Mouse (Mus musculus) forebrain, embryonic 16.5 days (tissue): ENCODE measurements at regions not wholly inside any gene's neighbourhood (a gene's known extent, or its start where the extent isn't known, plus 50 kb on each side); places are given as distances from the start of the nearest gene placed in this dataset.

Source experiments
- ATAC-seq: fragments of 200-750 bp; cut with Nextera tagmentation; 2 replicates; pipeline ENCODE4 v1.8.0; 2017; ENCODE audit warnings: mild to moderate bottlenecking, moderate library complexity
- H3K27ac ChIP-seq: fragments of 300-500 bp; sonication (generic); 2 replicates; pipeline ENCODE4 v1.5.1; 2014; ENCODE audit warnings: low read length, control low read depth
- H3K27me3 ChIP-seq: fragments of 300-500 bp; sonication (generic); replicated peaks from 2 replicates; pipeline ENCODE4 v1.6.1; 2014; ENCODE audit warnings: low read length; ENCODE audit not compliant: control insufficient read depth, insufficient read depth
- H3K36me3 ChIP-seq: fragments of 300-500 bp; sonication (generic); 2 replicates; pipeline ENCODE4 v1.6.1; 2014; ENCODE audit not compliant: control insufficient read depth, insufficient read depth
- H3K4me1 ChIP-seq: fragments of 300-500 bp; sonication (generic); replicated peaks from 2 replicates; pipeline ENCODE4 v1.6.1; 2014; ENCODE audit warnings: low read length; ENCODE audit not compliant: control insufficient read depth, insufficient read depth
- H3K4me2 ChIP-seq: fragments of 300-500 bp; sonication (generic); 2 replicates; pipeline ENCODE4 v1.6.1; 2014; ENCODE audit warnings: mild to moderate bottlenecking, low read length, control low read depth
- H3K4me3 ChIP-seq: fragments of 300-500 bp; sonication (generic); replicated peaks from 2 replicates; pipeline ENCODE4 v1.5.1; 2014; ENCODE audit warnings: mild to moderate bottlenecking, low read length, control low read depth
- H3K9ac ChIP-seq: fragments of 300-500 bp; sonication (generic); replicated peaks from 2 replicates; pipeline ENCODE4 v1.6.1; 2014; ENCODE audit warnings: low read depth, low read length, control low read depth
- H3K9me3 ChIP-seq: fragments of 300-500 bp; sonication (generic); 2 replicates; pipeline ENCODE4 v1.6.1; 2016; ENCODE audit warnings: low read length; ENCODE audit not compliant: control insufficient read depth
- WGBS: fragments of 180-500 bp; shearing (Covaris S2); extraction: QIAGEN DNeasy Blood & Tissue Kit; methylation state at CpG from one replicate; pipeline ENCODE4 v1.1.7; 2014; 5-methylcytosine and 5-hydroxymethylcytosine counted together

- H3K27me3 ChIP-seq, result no peaks in the 10 kb centered on the region
- H3K27ac ChIP-seq, result no peak overlapping the region
- H3K9ac ChIP-seq, result no peak overlapping the region
- H3K4me3 ChIP-seq, result no peak overlapping the region
- H3K4me1 ChIP-seq, result no peaks in the 10 kb centered on the region
- no peak for ATAC-seq
- no peak overlapping the region for H3K4me2 ChIP-seq
- H3K9me3 ChIP-seq, result no peaks in the 10 kb centered on the region
- no peaks in the 10 kb centered on the region for H3K36me3 ChIP-seq
- WGBS, result 36% methylated on average over 2 of the region's 2 CpGs
Observed at GRCm38 (mm10) chr2:48700886-48701285, 113.0 kb upstream of the Acvr2a start.

GRCm38 (mm10) chr2:48705103-48705804 lies 108.7 kb upstream of the Acvr2a start:
- Histone ChIP-seq H3K4me3 (no peak overlapping the region), H3K27ac (no peak overlapping the region), H3K27me3 (no peaks in the 10 kb centered on the region), H3K4me1 (no peaks in the 10 kb centered on the region), H3K4me2 (no peak overlapping the region), H3K9ac (no peak overlapping the region), H3K36me3 (no peaks in the 10 kb centered on the region), H3K9me3 (no peaks in the 10 kb centered on the region)
- WGBS, result 78% methylated on average over 12 of the region's 12 CpGs
- ATAC-seq, result no peak

GRCm38 (mm10) chr2:48705805-48706150 lies 108.1 kb upstream of the Acvr2a start:
- 51% methylated on average over 3 of the region's 3 CpGs for WGBS
- no peaks in the 10 kb centered on the region for H3K9me3 ChIP-seq

GRCm38 (mm10) chr2:48706188-48706587 lies 107.7 kb upstream of the Acvr2a start:
- no peak for ATAC-seq
- no peak overlapping the region for H3K27ac ChIP-seq
- WGBS, result 35% methylated on average over 5 of the region's 5 CpGs
- no peaks in the 10 kb centered on the region for H3K36me3 ChIP-seq
- no peak overlapping the region for H3K4me2 ChIP-seq
- H3K9ac ChIP-seq, result no peak overlapping the region
- no peaks in the 10 kb centered on the region for H3K27me3 ChIP-seq
- no peaks in the 10 kb centered on the region for H3K9me3 ChIP-seq
- H3K4me3 ChIP-seq, result no peak overlapping the region
- no peaks in the 10 kb centered on the region for H3K4me1 ChIP-seq

More at GRCm38 (mm10) chr2:48705805-48706150, 108.1 kb upstream of the Acvr2a start:
- H3K27me3 ChIP-seq, result no peaks in the 10 kb centered on the region
- H3K4me1 ChIP-seq, result no peaks in the 10 kb centered on the region
- no peak overlapping the region for H3K4me3 ChIP-seq
- no peak overlapping the region for H3K27ac ChIP-seq
- no peak overlapping the region for H3K4me2 ChIP-seq
- H3K9ac ChIP-seq, result no peak overlapping the region
- no peaks in the 10 kb centered on the region for H3K36me3 ChIP-seq
- ATAC-seq, result no peak

DNA sequence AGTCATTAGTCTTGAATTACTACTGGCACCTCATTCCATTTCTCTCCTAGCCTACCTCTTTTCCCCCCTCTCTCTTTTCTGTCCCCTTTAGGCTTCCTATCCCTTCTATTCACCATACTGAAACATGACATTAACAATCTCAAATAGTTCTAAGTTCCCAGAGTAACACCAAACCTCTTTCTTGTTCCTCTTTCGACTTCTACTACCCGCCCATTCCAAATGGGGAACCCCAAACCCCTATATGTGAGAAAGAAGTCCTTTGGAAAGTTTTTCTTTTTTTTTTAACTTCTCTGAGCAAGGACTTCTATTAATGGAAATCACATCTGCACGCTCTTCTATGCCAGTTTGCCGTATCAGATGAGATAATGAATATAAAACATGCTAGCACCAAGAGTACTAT lies 97.7 kb upstream of the Acvr2a start:
- H3K9me3 ChIP-seq, result no peaks in the 10 kb centered on the region
- H3K36me3 ChIP-seq, result no peaks in the 10 kb centered on the region
- no peak for ATAC-seq
- no peak overlapping the region for H3K4me2 ChIP-seq
- H3K9ac ChIP-seq, result no peak overlapping the region
- 96% methylated on average over 4 of the region's 4 CpGs for WGBS
- H3K4me1 ChIP-seq, result no peaks in the 10 kb centered on the region
- no peak overlapping the region for H3K4me3 ChIP-seq
- no peak overlapping the region for H3K27ac ChIP-seq
- H3K27me3 ChIP-seq, result no peaks in the 10 kb centered on the region

DNA sequence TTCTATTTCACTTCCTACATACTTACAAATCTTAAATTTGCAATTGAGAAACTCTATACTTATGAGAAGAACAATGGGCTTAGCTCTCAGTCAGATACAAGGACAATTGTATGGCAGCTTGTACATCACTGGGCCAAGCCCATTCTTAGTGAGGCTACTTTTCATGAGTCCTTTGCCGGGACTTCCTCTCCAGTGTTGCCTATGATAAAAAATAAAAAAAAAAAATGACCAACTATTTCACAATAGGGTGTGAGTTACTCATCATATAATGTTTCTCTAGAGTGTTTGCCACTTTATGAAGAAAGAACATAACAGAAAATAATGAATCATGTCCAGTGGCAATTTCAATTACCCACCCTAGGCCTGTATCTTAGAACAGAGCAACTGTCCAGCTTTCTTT lies 96.1 kb upstream of the Acvr2a start:
- no peaks in the 10 kb centered on the region for H3K27me3 ChIP-seq
- H3K36me3 ChIP-seq, result no peaks in the 10 kb centered on the region
- H3K4me1 ChIP-seq, result no peaks in the 10 kb centered on the region
- no peak overlapping the region for H3K4me3 ChIP-seq
- no peaks in the 10 kb centered on the region for H3K9me3 ChIP-seq
- H3K27ac ChIP-seq, result no peak overlapping the region
- no peak for ATAC-seq
- WGBS, result 87% methylated on average over 1 of the region's 1 CpGs
- no peak overlapping the region for H3K9ac ChIP-seq
- no peak overlapping the region for H3K4me2 ChIP-seq

GRCm38 (mm10) chr2:48718261-48718660 lies 95.6 kb upstream of the Acvr2a start:
- WGBS, result 60% methylated on average over 2 of the region's 2 CpGs
- H3K36me3 ChIP-seq, result no peaks in the 10 kb centered on the region
- no peaks in the 10 kb centered on the region for H3K9me3 ChIP-seq
- no peaks in the 10 kb centered on the region for H3K27me3 ChIP-seq
- no peak overlapping the region for H3K4me3 ChIP-seq
- H3K27ac ChIP-seq, result no peak overlapping the region
- no peak overlapping the region for H3K4me2 ChIP-seq
- peak; percentile 57; the same call in 1 of the 2 replicates for ATAC-seq
- no peaks in the 10 kb centered on the region for H3K4me1 ChIP-seq
- no peak overlapping the region for H3K9ac ChIP-seq

DNA sequence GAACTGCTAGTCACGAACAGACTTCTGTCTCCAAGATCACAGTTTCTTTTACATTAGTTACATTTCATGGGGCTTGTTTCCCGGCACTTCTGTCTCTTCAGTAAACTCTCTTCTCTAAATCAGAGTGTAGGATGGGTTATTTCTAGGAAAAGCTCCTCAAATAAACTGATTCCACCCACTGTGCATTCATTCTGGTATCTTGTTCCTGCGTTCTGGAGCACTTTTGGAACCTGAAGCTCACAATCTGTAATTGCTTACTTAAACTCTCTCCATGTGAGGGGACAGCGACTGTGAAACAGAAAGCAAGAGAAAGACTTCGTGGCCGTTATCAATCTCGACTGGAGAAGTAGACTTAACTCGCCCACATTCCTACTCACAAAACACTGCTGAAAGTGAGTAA lies 83.1 kb upstream of the Acvr2a start:
- no peaks in the 10 kb centered on the region for H3K4me1 ChIP-seq
- H3K27me3 ChIP-seq, result no peaks in the 10 kb centered on the region
- H3K27ac ChIP-seq, result no peak overlapping the region
- no peak overlapping the region for H3K4me2 ChIP-seq
- no peaks in the 10 kb centered on the region for H3K36me3 ChIP-seq
- H3K9ac ChIP-seq, result no peak overlapping the region
- no peak for ATAC-seq
- H3K4me3 ChIP-seq, result no peak overlapping the region
- no peaks in the 10 kb centered on the region for H3K9me3 ChIP-seq
- WGBS, result 53% methylated on average over 8 of the region's 8 CpGs

GRCm38 (mm10) chr2:48733936-48734335 lies 80.0 kb upstream of the Acvr2a start:
- WGBS, result 94% methylated on average over 1 of the region's 1 CpGs
- no peak for ATAC-seq
- H3K4me3 ChIP-seq, result no peak overlapping the region
- no peak overlapping the region for H3K9ac ChIP-seq
- H3K36me3 ChIP-seq, result no peaks in the 10 kb centered on the region
- no peaks in the 10 kb centered on the region for H3K4me1 ChIP-seq
- no peak overlapping the region for H3K27ac ChIP-seq
- H3K4me2 ChIP-seq, result no peak overlapping the region
- no peaks in the 10 kb centered on the region for H3K9me3 ChIP-seq
- no peaks in the 10 kb centered on the region for H3K27me3 ChIP-seq

DNA sequence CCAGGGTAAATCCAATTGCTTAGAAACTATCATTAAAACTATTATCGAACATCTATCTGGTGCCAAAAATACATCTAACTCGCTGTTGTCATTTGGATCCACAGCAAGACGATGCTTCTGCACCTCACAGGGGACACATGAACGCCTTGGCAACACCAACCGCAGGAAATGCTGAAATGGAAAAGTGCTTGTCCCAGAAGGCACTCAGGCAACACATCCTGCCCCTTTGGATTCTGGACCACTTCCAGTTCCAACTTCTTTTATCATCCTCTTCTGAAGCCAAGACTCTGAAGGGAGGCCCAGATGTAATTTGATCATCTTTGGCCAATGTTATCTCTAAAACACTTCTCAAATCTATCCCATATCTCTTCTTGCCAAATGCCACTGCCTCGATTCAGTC lies 79.4 kb upstream of the Acvr2a start:
- Histone ChIP-seq H3K9me3 (no peaks in the 10 kb centered on the region), H3K36me3 (no peaks in the 10 kb centered on the region), H3K4me3 (no peak overlapping the region), H3K4me1 (no peaks in the 10 kb centered on the region), H3K4me2 (no peak overlapping the region), H3K27me3 (no peaks in the 10 kb centered on the region), H3K27ac (no peak overlapping the region), H3K9ac (no peak overlapping the region)
- no peak for ATAC-seq
- 78% methylated on average over 6 of the region's 6 CpGs for WGBS
